Mouse (Mus musculus): ENCODE data around the gene Slc6a6. TPM values are rescaled to one million over a fixed set of nuclear protein-coding genes. Genes with fewer than 3 reads are reported as not detected.

Gene Slc6a6
- total and polyA plus RNA-seq, 3 experiments, result 54.6 to 90.0 TPM; not detected in 1

Other genes with a start within 250 kb of the Slc6a6 start
- 43.5 and 54.8 TPM in 2 replicates for gene Chchd4, start 210.5 kb upstream of the Slc6a6 start, total RNA-seq (2012; rRNA removed)
- 10 to 100 TPM in 1 of 2 experiments, not detected in 1; 38.5 TPM for gene Chchd4, start 210.5 kb upstream of the Slc6a6 start, polyA plus RNA-seq (2012; ENCODE audit: insufficient read depth in 1 of 2, insufficient read length in 2 of 2, low read depth in 1 of 2, low replicate concordance in 2 of 2, missing spikeins in 1 of 2)
- gene Tmem43, start 210.3 kb upstream of the Slc6a6 start, total RNA-seq (2012; rRNA removed), result 17.0 and 22.3 TPM in 2 replicates
- gene Tmem43, start 210.3 kb upstream of the Slc6a6 start, polyA plus RNA-seq (2012; ENCODE audit: insufficient read depth in 1 of 2, insufficient read length in 2 of 2, low read depth in 1 of 2, low replicate concordance in 2 of 2, missing spikeins in 1 of 2), result 10 to 100 TPM in 1 of 2 experiments, not detected in 1; 23.7 TPM
- gene Xpc, start 168.2 kb upstream of the Slc6a6 start, total RNA-seq (2012; rRNA removed), result 12.6 and 15.3 TPM in 2 replicates
- gene Xpc, start 168.2 kb upstream of the Slc6a6 start, polyA plus RNA-seq (2012; ENCODE audit: insufficient read depth in 1 of 2, insufficient read length in 2 of 2, low read depth in 1 of 2, low replicate concordance in 2 of 2, missing spikeins in 1 of 2), result 10 to 100 TPM in 1 of 2 experiments, not detected in 1; 15.5 TPM
- gene Lsm3, start 168.1 kb upstream of the Slc6a6 start, total RNA-seq (2012; rRNA removed), result 235 and 259 TPM in 2 replicates
- 100 to 1,000 TPM in 1 of 2 experiments, not detected in 1; 238 TPM for gene Lsm3, start 168.1 kb upstream of the Slc6a6 start, polyA plus RNA-seq (2012; ENCODE audit: insufficient read depth in 1 of 2, insufficient read length in 2 of 2, low read depth in 1 of 2, low replicate concordance in 2 of 2, missing spikeins in 1 of 2)
- gene Grip2, start 143.2 kb downstream of the Slc6a6 start, total RNA-seq (2012; rRNA removed), result not detected in 2 replicates
- gene Grip2, start 143.2 kb downstream of the Slc6a6 start, polyA plus RNA-seq (2012; ENCODE audit: insufficient read depth in 1 of 2, insufficient read length in 2 of 2, low read depth in 1 of 2, low replicate concordance in 2 of 2, missing spikeins in 1 of 2), result not detected
- gene Ccdc174, start 194.0 kb downstream of the Slc6a6 start, total RNA-seq (2012; rRNA removed), result 14.5 and 15.6 TPM in 2 replicates
- gene Ccdc174, start 194.0 kb downstream of the Slc6a6 start, polyA plus RNA-seq (2012; ENCODE audit: insufficient read depth in 1 of 2, insufficient read length in 2 of 2, low read depth in 1 of 2, low replicate concordance in 2 of 2, missing spikeins in 1 of 2), result 10 to 100 TPM in 1 of 2 experiments, not detected in 1; 20.2 TPM
- gene 4930590J08Rik, start 218.8 kb downstream of the Slc6a6 start, total RNA-seq (2012; rRNA removed), result 0.26 and 0.42 TPM in 2 replicates
- under 1 TPM in 1 of 2 experiments, not detected in 1; 0.33 TPM for gene 4930590J08Rik, start 218.8 kb downstream of the Slc6a6 start, polyA plus RNA-seq (2012; ENCODE audit: insufficient read depth in 1 of 2, insufficient read length in 2 of 2, low read depth in 1 of 2, low replicate concordance in 2 of 2, missing spikeins in 1 of 2)